Mouse (Mus musculus): ENCODE measurements around the gene Naaa. TPM values are rescaled to one million over a fixed set of nuclear protein-coding genes. Genes with fewer than 3 reads are reported as not detected.

Naaa gene
- 5.0 and 5.2 TPM in 2 replicates for polyA plus RNA-seq (2012)

GRCm38 (mm10) chr5:92277437-92278394, at the start of gene Naaa:
Naaa (minus strand) TSS chr5:92278170.
- no peak for TF ChIP-seq GATA1 (IDR thresholded peaks at IDR 0.05; ENCODE audit: low read length)

GRCm38 (mm10) chr5:92327367-92327766, 49.4 kb upstream of the Naaa start:
- no peak for TF ChIP-seq GATA1 (IDR thresholded peaks at IDR 0.05; ENCODE audit: low read length)

- TF ChIP-seq GATA1 (IDR thresholded peaks at IDR 0.05; ENCODE audit: low read length), result no peak
These were observed 45.3 kb upstream of the Naaa start for GRCm38 (mm10) chr5:92323264-92323663.

- no peak for TF ChIP-seq GATA1 (IDR thresholded peaks at IDR 0.05; ENCODE audit: low read length)
These were observed 44.6 kb upstream of the Naaa start for GRCm38 (mm10) chr5:92322612-92323011.

GRCm38 (mm10) chr5:92321631-92322400, 43.8 kb upstream of the Naaa start:
- TF ChIP-seq GATA1 (IDR thresholded peaks at IDR 0.05; ENCODE audit: low read length), result no peak

- TF ChIP-seq GATA1 (IDR thresholded peaks at IDR 0.05; ENCODE audit: low read length), result no peak
These were observed 40.6 kb upstream of the Naaa start for GRCm38 (mm10) chr5:92318596-92318995.

GRCm38 (mm10) chr5:92318119-92318518, 40.1 kb upstream of the Naaa start:
- no peak for TF ChIP-seq GATA1 (IDR thresholded peaks at IDR 0.05; ENCODE audit: low read length)

- TF ChIP-seq GATA1 (IDR thresholded peaks at IDR 0.05; ENCODE audit: low read length), result no peak
These were observed 35.8 kb upstream of the Naaa start for GRCm38 (mm10) chr5:92313776-92314175.

GRCm38 (mm10) chr5:92312046-92312715, 34.2 kb upstream of the Naaa start:
- TF ChIP-seq GATA1 (IDR thresholded peaks at IDR 0.05; ENCODE audit: low read length), result no peak

- TF ChIP-seq GATA1 (IDR thresholded peaks at IDR 0.05; ENCODE audit: low read length), result no peak
These were observed 31.9 kb upstream of the Naaa start, which contains the start of gene Sdad1 for GRCm38 (mm10) chr5:92309681-92310511. Sdad1 (minus strand) TSS chr5:92310479.

GRCm38 (mm10) chr5:92304291-92304690, 26.3 kb upstream of the Naaa start:
- no peak for TF ChIP-seq GATA1 (IDR thresholded peaks at IDR 0.05; ENCODE audit: low read length)

GRCm38 (mm10) chr5:92302149-92302840, 24.3 kb upstream of the Naaa start:
- no peak for TF ChIP-seq GATA1 (IDR thresholded peaks at IDR 0.05; ENCODE audit: low read length)

- TF ChIP-seq GATA1 (IDR thresholded peaks at IDR 0.05; ENCODE audit: low read length), result no peak
These were observed 16.6 kb upstream of the Naaa start for GRCm38 (mm10) chr5:92294525-92294924.

All from G1E-ER4 (cell line).